Mouse (Mus musculus) retina, postnatal 1 day (tissue): ENCODE measurements around the gene Rad51b.

ENCODE experiments used
- DNase-seq: peaks from one replicate; pipeline ENCODE4 v3.0.0-alpha.2; 2012

Rad51b gene

DNA sequence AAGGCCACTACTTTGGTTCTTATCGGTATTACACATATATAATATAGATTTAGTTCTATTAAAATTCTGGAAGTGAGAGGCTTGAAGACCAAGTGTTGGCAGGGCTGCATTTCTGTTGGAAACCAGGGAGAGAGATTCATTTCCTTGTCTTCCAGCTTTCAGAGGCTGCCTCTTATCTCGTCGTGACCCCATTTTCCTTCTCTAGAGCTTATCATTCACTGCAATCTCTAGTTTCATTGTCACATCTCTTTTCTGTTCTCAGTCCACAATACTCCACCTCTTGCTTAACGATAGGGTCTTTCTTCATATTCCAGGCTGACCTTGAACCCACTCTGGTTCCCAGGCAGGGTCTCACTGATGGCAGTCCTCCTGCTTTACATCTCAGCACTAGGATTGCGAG is 202.7 kb downstream of the Rad51b start:
- no peak for DNase-seq

DNA sequence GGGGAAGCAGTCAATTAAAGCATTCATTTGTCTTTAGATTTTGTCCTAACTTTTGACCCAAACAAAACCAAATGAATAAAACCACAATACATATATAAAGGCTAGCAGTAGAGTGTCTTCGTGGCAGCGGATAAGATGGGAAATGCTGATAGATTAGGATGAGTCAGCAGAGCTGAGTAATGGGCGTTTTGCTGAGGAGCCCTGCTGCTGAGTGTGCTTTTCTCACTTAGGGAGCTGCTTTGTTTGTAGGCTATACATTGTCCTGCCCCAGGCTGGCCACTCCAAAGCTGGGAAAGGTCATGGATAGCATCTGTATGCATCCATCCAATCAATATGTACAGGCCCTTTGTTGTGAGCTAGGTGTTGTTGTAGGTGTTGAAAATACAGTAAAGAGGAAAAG is 204.8 kb downstream of the Rad51b start:
- no peak for DNase-seq

DNA sequence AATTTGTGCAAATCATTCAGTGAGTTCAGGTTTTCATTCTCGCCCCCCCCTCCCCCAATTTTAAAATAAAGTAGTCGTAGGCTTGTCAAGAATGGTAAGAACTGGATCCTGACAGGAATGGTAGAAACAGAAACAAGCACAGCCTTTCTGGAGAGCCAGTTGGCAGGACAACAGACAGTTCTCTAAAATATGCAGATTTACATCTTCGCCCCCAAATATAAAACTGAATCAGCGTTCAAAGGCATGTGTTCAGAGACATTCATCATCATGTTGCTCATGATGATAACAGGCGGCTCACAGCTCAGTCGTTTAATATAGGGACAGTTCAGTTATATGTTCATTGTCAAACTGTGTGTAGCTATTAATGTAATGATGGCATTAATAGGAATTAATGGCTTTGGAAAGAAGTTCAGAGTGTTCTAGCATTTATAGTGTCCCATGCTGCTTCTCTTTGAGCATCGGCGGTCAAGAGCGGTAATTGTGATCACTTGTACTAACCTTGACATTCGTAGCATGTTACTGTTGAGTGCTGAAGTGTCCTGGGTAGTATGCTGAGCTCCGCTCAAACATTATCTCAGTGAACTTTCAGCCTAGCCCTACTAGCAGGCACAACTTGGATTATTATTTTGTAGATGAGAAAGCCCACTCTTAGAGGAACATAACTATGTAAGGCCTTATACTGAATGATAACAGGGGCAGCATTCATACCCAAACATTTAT is 205.9 kb downstream of the Rad51b start:
- DNase-seq: no peak

DNA sequence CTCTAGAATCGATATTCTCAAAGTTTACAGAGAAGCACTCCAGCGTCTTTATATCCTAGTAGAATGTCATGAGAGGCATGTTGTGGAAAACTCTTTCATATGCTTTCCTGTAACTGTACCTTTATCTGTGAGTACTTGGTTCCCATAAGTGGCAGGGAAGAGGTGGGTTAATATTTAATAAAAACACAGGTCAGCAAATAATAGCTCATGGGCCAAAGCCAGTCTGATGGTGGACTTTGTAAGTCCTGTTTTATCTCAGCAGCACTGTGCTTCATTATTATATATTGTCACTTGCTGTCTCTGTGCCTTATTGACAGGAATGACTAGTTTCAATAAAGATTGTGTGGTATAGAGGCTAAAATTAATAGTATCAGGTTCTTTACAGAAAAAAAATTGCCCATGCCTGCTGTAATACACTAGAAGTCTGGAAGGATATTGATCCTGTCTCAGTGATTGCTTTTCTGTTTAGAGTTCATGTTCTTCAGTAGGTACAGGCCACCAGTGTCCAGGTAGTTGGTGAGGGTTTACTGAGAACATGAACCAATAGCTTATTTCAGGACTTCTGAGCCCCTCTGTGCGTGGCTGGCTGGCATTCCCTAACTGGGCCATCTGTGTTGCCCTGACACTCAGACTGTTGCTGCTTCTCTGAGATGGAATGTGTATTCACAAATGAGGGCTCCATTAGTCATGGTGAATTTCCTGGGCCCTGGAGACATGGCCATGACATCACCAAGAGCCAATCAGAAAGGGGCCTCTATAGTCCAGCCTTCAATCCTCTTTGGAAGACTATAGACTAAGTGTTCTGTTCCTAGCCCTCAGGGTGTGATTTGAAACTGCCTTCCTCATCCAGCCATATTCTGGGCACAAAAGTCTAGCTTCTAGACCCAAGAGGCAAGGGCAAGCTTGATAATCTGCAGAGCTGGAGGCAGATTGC is 206.8 kb downstream of the Rad51b start:
- peak; percentile 95 for DNase-seq

DNA sequence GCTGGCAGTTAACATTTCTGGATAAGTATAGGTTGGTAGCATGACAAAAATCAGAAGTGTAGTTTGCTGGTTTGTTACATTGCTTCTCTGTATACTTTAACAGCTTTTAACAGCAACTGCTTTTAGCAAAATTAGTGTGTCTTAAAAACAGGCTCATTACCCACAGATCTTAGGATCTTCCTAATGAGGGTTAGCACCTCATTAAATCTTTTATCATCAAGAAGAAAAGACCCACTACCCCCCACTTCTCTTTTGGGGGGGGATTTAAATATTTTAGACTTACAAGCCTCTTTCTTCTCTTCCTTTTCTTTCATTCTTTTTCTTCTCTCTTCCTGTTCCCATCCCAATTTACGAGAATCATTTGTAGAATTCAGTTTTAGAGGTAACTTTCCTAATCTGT is 207.6 kb downstream of the Rad51b start:
- DNase-seq: peak; percentile 74

DNA sequence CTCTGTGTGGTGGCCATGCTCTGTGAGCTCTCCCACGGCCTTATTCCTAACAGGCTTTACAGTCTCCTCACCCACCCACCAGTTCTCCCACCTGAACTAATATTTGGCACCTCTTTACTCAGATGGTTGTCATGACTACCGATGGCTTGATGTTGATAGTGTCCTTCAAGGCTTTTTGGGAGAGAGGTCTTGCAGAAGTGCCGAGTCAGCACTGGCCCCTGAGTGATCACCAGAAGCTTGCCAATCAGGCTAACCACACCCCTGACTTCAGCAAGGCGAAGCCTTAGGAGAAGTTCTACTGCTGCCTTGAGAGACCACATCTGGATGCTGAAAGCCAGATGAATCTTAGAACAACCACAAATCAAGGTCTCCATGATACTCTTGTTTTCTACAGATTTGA is 209.3 kb downstream of the Rad51b start:
- DNase-seq: peak; percentile 34

DNA sequence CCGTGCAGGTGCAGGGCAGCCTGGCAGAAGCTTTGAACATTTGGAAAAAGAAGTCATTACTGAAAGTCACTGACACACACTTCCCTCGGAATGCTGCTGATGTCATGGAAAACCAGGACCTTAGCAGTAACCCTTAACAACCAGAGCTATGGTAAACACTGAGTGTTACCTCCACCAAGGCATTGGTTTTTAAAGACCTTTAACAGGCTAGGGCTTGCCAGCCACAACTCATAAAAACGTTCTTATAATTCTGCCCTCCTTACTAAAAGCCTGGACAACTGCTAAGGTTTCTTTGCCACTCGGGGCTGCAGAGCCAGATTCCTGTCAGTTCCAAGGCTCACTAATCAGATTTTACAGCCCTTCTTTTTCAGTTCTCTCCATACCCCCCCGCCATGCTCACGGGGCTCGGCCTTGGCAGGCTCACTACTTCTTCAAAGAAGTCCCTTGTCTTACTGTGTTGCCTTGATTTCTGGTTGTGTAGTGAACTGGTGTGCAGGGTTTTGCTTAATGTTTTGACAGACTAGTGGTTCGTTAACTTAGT is 210.1 kb downstream of the Rad51b start:
- DNase-seq: peak; percentile 68

DNA sequence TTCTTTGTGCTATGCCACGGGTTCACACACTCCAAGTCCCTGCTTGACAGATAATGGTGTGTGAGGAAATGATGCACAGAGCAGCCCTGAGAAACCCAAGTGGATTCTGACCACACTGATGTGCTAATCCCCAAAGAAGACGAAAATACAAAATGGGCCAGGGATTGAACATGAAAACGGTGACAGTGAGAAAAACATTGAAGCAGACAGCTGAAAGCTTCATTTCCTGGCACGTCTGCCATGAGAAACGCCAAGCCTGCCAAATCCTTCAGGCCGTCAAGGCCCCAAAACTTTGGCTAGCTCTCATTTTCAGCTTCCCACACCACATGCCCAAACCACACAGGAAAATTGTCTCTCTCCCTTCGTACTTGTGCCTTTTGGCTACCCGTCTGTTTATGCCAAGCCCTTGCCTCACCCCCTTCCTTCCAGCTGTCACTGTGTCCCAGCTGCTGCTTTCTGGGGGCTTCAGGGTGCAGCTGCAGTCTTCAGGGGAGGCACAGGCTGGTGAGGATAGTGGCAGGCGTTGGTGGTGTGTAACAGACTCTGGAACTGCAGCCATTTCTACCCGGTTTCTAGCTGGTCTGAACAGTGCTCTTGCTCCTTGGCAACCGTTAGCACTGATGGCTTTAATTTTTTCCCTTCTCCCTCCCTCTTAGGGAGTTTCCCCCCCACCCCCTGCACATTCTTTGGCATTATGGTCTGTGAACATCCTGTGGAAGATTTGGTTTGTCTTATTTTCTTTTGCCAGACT is 214.5 kb downstream of the Rad51b start:
- peak; percentile 65 for DNase-seq

DNA sequence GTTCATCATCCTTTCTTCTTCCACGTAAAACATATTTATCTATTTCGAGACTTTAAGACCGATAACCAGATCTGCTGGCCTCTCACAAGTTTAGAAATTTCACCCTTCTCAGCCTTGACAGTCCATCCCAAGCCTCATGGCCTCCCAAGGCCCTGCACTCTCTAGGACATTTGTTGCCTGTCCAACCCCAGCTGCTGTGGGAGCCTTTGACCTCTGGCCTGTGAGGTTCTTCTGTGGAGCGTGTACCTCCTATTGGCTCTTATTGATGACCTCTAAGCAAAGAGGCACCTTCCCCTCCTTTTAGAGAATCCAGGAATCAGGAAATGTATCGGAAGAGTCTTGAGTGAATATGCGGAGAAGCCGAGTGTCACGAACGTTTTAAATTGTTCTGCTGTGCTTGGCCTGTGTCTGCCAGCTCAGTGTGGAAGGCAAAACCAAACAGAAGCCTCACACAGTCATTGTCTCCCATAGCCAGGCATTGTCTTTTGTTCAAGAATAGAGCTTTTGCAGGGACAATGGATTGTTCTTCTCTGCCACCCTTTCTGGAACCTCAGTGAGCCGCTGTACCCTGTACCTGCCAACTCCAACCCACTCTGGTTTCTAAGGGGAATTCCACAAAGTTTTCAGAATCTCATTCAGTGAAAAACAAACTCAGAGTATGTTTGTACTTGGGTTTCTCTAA is 215.3 kb downstream of the Rad51b start:
- no peak for DNase-seq

DNA sequence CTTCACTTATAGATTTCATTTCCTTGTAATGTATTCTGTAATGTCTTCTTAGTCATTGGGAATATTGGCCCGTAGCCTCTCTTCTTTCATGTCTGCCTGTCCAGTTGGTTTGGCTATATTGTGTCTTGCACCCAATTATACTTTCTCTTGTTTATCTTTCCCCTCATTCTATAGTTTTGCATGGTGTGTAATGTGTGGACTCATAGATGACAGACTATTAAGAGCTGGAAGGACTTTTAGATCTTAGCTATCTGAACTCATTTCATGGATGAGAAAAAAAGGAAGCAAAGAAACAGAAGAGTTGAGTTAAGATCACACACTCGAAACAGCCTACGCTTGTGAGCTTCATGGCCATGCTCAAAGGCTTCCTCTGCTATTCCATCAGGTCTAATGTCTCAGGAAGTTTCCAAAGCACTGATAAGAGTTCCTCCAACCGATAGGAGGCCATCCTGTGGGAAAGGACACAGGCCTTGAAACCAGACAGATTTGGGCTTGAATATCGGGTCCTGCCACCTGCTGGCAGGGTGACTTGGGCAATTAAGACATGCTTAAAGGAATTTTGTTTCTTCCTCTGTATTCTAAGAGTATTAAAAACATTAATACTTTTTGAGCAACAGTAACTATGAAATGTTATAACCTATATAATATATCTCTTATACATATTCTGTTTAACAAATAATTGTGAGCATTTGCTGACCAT is 216.1 kb downstream of the Rad51b start:
- DNase-seq: no peak

DNA sequence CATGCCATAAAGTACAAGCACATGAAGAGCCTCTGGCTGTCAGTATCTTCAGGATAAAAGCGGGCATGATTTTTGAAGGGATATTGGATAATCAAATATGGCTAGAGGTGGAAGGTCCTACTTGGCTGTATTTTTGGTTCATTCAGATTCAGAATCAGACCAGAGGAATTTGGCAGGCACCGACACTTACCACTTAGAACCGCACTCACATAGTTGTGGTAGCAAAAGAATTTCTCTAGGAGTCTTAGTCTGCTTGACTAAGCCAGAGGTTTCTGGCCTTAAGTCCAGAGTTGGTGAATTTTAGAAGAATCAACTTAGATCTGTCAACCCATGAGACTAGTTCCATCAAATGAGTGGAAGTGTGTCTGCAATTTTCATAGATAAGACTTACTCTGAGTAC is 217.6 kb downstream of the Rad51b start:
- no peak for DNase-seq

DNA sequence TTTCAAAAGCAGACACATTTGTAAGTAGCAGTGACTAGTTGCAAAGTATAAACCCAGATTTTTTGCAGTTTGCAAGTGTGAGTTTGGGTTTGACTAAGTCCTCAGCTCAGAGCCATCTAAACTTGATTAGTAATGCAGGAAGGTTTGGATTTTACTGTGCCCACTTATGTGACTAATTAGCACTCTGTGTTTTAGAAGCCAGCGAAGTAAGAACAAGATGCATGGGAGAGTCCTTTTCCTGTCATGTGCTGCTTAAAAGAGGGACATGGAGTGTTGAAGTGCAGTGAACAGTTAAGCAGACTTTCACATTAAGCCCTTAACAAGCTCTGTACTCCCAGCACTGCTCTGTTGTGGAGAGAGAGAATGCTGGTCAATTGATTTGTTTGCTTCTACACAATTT is 225.3 kb downstream of the Rad51b start:
- no peak for DNase-seq

DNA sequence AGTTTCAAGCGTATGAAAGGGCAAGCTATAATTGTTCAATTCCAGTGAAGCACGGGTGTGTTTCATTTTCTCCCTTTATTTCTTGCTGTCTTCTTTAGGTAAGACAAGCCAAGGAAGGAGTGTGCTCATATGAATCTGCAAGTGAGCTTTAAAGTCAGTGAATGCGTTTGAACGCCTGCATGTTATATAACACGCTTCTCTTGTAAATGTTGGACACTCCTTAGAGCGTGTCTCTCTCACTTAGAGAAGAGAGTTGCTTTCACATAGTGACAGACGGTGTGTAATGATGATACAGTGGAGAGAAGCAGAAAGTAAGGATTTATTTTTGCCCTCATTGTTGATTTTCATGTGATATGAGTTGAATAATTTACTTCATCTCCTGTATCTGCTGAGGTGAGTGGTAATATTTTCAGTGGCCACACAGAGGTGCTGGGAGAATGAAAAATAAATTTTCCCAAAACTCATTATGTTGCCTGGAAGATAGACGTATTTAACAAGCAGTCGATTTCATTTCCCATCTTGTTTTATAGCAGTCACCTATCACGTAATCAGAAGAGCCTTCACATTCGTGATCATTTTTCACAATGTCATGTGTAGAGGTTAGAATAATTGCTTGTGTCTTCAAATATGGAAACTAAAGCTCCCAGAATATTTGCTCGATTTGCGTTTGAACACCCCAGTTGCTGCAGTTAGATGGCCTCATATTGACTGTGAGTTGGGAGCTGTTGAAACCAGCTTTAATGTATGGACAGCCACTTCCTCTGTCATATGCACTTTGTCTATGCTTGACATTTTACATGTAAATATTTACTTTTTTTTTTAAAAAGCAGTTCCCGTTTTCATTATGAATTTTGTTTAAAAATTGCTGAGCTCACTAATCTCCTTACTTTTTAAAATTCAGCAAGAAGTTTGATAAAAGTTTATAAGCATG is 228.1 kb downstream of the Rad51b start:
- no peak for DNase-seq

DNA sequence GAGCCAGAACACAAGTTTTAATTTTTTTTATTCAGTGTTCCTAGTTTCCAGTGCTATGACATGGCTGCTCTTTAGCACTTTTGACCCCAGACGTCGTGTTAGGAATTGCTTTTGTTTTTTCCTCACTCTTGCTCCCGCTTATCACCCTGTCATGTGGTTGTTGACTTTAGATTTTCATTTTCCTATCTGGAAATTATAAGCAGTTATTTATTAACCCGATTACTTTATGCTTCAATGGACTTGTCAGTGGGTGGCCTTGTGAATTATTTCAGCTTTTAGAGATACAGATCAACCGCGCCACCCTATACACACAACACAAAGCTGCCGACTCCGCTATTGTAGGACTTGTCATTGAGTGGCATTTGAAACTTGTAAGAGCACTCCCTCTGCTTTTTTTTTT is 228.8 kb downstream of the Rad51b start:
- DNase-seq: peak; percentile 89

DNA sequence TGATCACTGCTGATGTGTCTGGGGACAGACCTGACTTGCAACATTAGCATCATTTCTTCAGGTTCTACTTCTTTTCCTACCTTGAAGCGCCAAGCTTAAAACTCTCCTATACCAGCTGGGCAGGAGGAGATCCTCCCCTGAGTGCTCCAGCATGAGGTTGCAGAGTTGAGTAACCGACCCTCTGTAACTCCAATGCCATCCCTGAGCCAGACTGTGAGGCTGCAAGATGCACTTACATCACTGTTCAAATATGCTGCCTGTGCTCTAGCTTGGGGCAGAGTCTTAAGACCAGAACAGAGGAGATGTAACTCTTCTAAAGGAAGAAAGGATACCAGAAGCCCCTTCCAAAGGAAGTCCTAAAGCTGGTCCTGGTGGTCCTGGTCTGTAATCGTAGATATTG is 230.1 kb downstream of the Rad51b start:
- no peak for DNase-seq

DNA sequence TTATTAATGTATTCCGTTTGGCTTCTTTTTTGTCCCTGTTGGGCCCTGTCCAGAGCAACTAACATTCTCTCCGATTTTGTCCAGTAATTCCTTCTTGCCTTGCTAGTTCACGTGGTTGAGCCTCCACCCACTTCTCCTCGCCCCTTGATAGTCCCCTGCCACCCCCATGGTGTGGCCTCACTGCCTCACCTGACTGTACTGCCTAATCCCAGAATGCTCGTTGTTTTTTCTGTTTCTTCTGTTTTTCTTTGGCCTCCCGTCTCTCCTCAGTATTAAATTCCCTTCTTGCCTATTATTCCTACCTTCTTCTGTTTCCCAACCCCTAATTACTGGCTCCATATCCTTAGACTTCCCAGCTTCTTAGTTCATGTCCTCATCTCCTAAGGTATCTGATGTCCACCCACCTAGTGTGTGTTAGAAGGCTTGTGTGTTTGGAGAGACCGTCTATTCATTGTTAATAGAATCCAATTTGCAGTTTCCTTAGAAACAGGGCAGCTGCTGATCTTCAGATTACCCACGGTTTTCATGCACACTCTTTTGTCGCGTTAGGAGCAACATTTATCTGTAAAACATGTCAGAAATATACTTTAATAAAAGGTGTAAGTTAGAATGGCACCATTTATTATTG is 233.3 kb downstream of the Rad51b start:
- DNase-seq: no peak

DNA sequence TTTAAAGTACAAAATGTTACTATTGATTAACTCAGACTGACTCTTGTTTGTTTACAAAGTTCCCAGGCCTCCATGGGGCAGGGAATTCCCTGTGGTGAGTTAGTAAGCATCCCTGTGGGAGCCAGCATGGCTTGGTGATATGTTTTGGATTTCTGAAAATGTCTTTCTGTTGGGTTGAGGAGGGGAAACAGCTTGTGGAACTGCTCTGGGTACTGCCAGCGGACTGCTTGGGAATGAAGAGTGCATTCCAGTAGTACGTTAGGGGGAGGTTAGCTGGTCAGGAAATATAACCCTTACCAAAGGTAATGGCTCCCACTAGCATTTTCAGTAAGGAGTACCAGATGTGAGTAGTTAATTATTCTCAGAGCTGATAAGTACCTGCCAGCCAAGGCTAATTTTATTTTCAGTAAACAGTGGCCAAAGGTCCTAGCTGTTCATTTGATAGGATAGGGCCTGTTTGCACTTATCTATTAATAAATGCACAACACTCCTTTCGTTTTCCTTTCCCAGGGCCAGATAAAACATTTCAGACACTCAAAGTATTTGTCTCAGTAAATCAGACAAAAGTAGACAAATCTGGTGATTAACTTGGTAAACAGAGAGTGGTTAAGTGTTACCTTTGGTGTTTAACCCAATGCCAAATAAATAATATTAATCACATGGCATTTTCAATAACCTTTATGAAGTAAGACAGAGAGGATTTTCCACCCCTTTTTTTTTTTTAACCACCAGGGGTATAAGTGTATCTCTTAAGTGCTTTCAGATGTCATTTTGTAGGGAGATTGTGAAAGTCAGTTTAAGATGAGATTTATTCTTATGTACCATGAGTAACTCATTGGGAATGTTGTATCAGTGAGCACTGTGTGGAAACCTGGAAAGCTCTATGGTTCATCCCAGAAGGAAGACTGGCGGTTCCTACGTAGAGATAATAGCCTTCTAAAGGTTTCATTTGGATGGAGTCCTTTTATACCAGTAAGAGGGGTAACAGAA is 235.0 kb downstream of the Rad51b start:
- DNase-seq: no peak

DNA sequence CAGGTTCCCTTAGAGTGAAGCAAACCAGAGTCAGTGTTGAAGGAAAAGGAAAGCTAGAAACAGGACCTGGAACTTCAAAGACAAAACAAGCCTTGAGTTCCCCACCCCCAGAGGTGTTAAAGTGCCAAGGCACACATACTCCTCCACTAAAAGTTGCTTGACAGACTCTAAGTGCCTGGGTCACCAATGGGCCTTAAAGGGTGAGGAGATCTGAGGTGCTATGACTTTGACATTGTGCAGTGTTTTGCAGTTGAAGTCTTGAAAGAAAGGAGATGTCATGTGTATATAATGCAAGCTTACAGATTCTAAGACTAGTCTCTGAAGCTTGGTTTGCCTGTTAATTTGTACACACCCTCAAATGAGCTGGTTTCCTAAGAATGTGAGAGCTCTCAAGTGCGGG is 237.7 kb downstream of the Rad51b start:
- DNase-seq: no peak
